Mouse (Mus musculus): ENCODE data around the gene Gm4707. TPM values are rescaled to one million over a fixed set of nuclear protein-coding genes. Genes with fewer than 3 reads are reported as not detected.

Gene Gm4707
- total RNA-seq (2023), result 17.9 to 25.1 TPM (median 21.3 TPM) in 4 replicates

DNA sequence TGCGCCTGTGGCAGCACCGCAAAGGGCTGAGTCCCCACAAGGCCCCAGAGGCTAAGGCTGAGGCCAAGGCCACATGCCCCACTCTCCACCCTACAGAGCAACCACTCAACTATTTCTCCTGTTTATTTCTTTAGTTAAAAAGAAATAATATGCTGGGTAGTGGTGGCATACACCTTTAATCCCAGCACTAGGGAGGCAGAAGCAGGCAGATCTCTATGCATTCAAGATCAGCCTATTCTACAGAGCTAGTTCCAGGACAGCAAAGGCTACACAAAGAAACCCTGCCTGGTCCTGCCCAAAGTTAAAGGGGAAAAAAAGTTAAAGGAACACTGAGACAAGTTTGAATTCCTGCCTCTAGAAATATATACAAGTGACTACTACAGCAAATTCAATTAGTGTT is at the start of gene Gm4707:
Gene Gm4707 (minus strand): TSS at position 101 of the 400 bp plus-strand sequence.

DNA sequence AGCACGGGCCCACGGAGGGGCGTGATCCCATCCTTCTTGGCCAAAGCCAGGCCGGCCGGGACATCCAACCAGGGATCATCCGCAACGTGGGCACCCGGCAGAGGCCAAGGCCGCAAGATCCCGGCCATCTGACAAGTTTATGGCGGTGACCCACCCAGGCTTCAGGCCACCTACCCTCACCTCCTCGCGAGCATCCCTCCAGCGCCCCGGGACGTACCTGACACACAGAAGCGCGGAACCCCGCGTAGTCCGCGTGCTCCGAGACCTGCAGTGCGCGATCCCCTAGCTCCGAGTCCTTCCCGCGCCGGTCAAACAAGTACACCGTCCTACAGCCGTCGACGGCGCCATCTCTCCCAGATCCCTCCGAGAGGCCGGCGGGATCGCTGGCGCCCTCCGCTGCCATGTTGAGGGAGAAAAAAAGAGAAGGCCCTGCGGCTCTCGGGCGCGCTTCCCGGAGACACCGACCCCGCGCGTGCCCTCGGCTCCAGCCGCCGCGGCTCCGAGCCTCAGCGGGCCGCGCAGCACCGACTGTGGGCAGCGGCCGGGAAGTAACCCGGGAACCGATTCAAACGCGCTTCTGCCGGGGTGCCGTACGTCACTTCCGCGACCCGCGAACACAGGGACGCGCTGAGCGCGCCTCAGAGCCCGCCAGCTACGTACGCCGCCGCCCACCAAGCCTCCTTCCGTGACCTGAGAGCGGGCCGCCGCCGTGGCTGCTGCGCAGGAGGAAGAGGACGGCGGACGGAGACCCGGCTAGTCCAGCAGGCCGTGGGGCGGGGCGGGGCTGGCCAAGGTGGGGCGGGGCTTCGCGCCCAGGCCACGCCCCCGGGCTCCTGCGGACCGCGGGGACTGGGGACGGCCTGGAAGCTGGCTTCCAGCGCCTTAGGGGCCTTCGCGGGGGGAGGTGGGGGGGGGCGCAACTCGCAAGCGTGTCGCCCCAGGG is 15.3 kb upstream of the Gm4707 start, which contains the start of gene Smchd1:
Gene Smchd1 (minus strand): TSS at position 582 of the 943 bp plus-strand sequence.

Other genes with a start within 250 kb of the Gm4707 start
- gene Emilin2, start 147.9 kb downstream of the Gm4707 start, total RNA-seq (2023), result 3.6 to 9.1 TPM (median 6.7 TPM) in 4 replicates
- gene Smchd1, start 15.4 kb upstream of the Gm4707 start, total RNA-seq (2023), result 220 to 260 TPM (median 238 TPM) in 4 replicates
- 7.8 to 12.4 TPM (median 10.7 TPM) in 4 replicates for gene Ndc80, start 66.9 kb upstream of the Gm4707 start, total RNA-seq (2023)
- not detected in 4 replicates for gene Spdya, start 92.1 kb upstream of the Gm4707 start, total RNA-seq (2023)
- 124 to 143 TPM (median 133 TPM) in 4 replicates for gene Wdr43, start 156.0 kb upstream of the Gm4707 start, total RNA-seq (2023)
- gene Togaram2, start 213.3 kb upstream of the Gm4707 start, total RNA-seq (2023), result not detected in 4 replicates

All from B cell, adult 62 days (primary cell).